Mouse (Mus musculus): ENCODE measurements around the gene Wdr13. TPM values are rescaled to one million over a fixed set of nuclear protein-coding genes. Genes with fewer than 3 reads are reported as not detected.
"Not testable (repeated sequence)": the region's sequence is repeated elsewhere in the genome, so short reads cannot be mapped to it uniquely, and the experiment has no call there.

The Wdr13 gene
- polyA plus RNA-seq, 1 experiment from 2014 or later: 65.5 TPM

- H3K4me1 ChIP-seq (replicated peaks): peaks cover 8% of the 10 kb centered on the region; the same call in 1 of the 2 replicates
- H3K9ac ChIP-seq: no peak overlapping the region
- H3K27me3 ChIP-seq: no peaks in the 10 kb centered on the region
- H3K4me3 ChIP-seq: no peak overlapping the region
- no peaks in the 10 kb centered on the region for H3K9me3 ChIP-seq
- H3K36me3 ChIP-seq: no peaks in the 10 kb centered on the region
- WGBS: 70% methylated on average over 4 of the region's 4 CpGs
- no peak for ATAC-seq (ENCODE audit: low FRiP score, low read depth)
- H3K27ac ChIP-seq (replicated peaks): no peak overlapping the region
- H3K4me2 ChIP-seq: no peak overlapping the region
Measured at GRCm38 (mm10) chrX:8099435-8099834, 33.3 kb downstream of the Wdr13 start.

DNA sequence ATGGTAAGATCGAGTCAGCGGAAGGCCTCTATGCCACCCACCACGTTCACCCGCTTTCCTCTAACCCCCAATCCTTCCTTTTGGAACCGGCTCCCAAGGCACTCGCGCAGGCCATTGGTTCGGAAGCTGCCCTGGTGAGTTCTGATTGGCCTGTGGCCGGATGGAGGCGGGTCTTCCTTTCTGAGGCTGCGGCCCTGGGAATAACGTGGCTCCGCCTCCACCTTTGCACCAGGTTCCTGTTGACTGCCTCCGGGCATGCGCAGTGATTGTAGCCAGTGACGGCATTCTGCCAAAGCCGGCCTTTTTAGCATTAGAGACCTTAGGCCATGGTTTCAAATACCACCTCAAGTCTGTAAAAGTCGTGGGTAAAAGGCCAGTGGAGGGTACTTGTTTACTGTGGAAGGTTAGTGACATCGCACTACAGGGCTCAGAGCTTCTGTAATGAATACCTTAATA, 35.9 kb downstream of the Wdr13 start:
- Histone ChIP-seq H3K27me3 (no peaks in the 10 kb centered on the region), H3K4me1 (replicated peaks) (peaks cover 8% of the 10 kb centered on the region; the same call in 1 of the 2 replicates), H3K36me3 (no peaks in the 10 kb centered on the region), H3K9ac (no peak overlapping the region), H3K4me2 (peak overlapping the region; percentile 47), H3K27ac (replicated peaks) (peak overlapping the region; percentile 73), H3K4me3 (peak overlapping the region; percentile 30), H3K9me3 (no peaks in the 10 kb centered on the region)
- WGBS: 20% methylated on average over 19 of the region's 19 CpGs
- ATAC-seq (ENCODE audit: low FRiP score, low read depth): peak; percentile 93

DNA sequence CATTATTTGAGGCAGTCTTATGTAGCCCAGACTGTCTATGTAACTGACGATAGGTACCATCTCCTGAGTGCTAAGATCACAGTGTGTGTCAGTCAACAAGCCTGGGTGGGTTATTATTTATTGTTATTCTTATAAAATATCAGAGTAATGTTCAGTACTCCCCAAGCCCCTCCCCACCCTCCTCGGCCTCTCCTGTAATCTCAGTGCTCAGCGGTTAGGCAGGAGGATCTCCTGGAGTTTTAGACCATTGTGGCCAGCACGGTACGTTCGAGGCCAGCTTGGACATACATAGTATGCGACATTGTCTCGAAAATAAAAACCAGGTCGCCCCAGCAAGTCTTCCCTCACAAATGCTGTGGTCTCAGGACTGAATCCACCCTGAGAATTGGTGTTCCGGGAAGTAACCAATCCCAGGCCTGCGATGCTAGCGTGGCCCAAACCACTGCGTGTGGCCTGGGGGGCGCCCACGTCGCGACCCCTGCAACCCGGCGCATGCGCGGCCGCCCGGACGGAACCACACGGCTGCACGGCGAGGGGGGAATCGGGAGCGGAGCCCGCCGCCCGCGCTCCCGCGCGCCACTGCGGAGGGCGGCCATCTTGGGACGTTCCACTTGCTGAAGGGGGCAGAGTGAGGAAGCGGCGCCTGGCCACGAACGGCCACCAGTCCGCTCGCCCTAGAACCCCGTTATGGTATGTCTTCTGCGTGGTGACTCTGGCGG, 36.5 kb downstream of the Wdr13 start:
- H3K9me3 ChIP-seq; H3K4me1 ChIP-seq (replicated peaks); H3K36me3 ChIP-seq; H3K27me3 ChIP-seq: not testable (repeated sequence)
- H3K4me3 ChIP-seq: peak overlapping the region; percentile 30
- H3K9ac ChIP-seq: 0 out of 2 replicates have a peak overlapping the region, but pooled peaks have one; percentile 10
- H3K27ac ChIP-seq (replicated peaks): peak overlapping the region; percentile 73
- peak; percentile 90 for ATAC-seq (ENCODE audit: low FRiP score, low read depth)
- peak overlapping the region; percentile 47 for H3K4me2 ChIP-seq
- WGBS: 18% methylated on average over 22 of the region's 48 CpGs

- WGBS: 83% methylated on average over 10 of the region's 10 CpGs
- ATAC-seq (ENCODE audit: low FRiP score, low read depth): no peak
- Histone ChIP-seq H3K36me3 (no peaks in the 10 kb centered on the region), H3K9ac (no peak overlapping the region), H3K4me2 (peak overlapping the region; percentile 45), H3K4me1 (replicated peaks) (peaks cover 5% of the 10 kb centered on the region; the same call in 1 of the 2 replicates), H3K27ac (replicated peaks) (peak overlapping the region; percentile 57; the same call in 1 of the 2 replicates), H3K4me3 (peak overlapping the region; percentile 30), H3K9me3 (no peaks in the 10 kb centered on the region), H3K27me3 (no peaks in the 10 kb centered on the region)
Measured at GRCm38 (mm10) chrX:8095546-8095945, 37.1 kb downstream of the Wdr13 start.

DNA sequence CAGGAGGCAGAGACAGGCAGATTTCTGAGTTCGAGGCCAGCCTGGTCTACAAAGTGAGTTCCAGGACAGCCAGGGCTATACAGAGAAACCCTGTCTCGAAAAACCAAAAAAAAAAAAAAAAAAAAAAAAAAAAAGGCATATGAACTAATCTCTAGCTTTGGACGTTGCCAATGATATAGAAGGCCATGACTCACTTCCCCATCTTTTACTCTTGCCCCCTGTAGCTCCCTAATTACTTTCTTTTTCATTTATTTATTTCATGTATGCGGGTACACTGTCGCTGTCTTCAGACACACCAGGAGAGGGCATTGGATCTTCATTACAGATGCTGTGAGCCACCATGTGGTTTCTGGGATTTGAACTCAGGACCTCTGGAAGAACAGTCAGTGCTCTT, 41.7 kb downstream of the Wdr13 start:
- H3K4me3 ChIP-seq; H3K27me3 ChIP-seq; H3K9me3 ChIP-seq; H3K27ac ChIP-seq (replicated peaks); H3K36me3 ChIP-seq; H3K4me1 ChIP-seq (replicated peaks); H3K4me2 ChIP-seq; H3K9ac ChIP-seq; ATAC-seq (ENCODE audit: low FRiP score, low read depth): not testable (repeated sequence)
- WGBS: 85% methylated on average over 4 of the region's 5 CpGs

DNA sequence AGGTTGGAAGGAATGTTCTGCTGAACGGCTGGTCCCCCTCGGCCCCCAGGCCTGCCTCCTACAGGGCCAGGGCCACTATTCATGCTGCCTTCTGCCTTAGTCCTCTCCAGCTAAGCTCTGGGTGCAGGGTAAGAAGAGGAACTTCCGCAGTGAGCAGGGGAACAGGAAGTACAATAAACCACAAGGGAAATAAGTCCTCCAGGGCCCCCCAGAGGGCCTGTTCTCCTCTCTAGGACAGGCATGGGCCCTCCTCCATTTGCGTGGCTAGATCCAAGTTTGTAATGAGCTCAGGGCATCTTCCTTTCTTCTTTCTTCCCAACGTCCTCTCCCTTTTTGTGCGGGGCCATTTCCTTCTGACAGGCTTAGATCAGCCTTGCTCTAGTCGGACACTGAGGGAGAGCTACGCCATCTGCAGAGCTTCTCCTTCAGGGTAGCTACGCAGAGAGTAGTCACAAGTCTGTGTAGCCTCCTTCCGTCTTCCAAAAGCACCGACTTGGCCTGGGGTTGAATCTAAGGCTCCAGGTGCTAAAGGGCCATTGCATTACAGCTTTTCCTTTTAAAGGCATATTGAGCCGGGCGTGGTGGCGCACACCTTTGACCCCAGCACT, 42.2 kb downstream of the Wdr13 start, which contains the start of gene Was:
Gene Was, minus strand, starts transcription at position 153 of the 608 bp plus-strand sequence.
- Histone ChIP-seq H3K4me1 (replicated peaks) (no peaks in the 10 kb centered on the region), H3K36me3 (no peaks in the 10 kb centered on the region), H3K9ac (no peak within 1 kb of the TSS), H3K4me3 (no peak within 1 kb of the TSS), H3K4me2 (no peak within 1 kb of the TSS), H3K27me3 (no peaks in the 10 kb centered on the region), H3K27ac (replicated peaks) (no peak within 1 kb of the TSS), H3K9me3 (no peaks in the 10 kb centered on the region)
- WGBS: 84% methylated on average over 14 of the region's 14 CpGs
- ATAC-seq (ENCODE audit: low FRiP score, low read depth): no peak

DNA sequence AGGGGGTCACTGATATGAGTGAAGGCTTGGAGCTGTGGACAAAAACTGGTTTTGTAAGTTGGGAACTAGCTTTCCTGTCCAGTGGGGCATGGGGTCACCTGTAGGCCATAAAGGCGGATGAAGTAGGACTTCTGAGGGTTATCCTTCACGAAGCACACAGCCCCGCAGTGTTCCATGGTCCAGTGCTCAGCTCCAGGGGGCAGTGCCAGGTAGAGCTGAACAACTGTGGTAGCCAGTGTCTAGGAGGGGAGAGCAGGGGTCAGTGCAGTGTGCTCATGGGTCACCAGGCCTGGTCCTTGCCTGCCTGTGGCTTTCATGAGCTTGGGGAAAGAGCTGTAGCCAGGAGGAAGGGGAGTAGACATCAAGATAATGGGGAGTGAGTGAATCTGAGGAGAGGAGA, 42.9 kb downstream of the Wdr13 start:
- H3K4me3 ChIP-seq: no peak overlapping the region
- no peak overlapping the region for H3K9ac ChIP-seq
- 97% methylated on average over 3 of the region's 3 CpGs for WGBS
- H3K27ac ChIP-seq (replicated peaks): no peak overlapping the region
- no peaks in the 10 kb centered on the region for H3K9me3 ChIP-seq
- H3K4me1 ChIP-seq (replicated peaks): no peaks in the 10 kb centered on the region
- H3K4me2 ChIP-seq: no peak overlapping the region
- H3K27me3 ChIP-seq: no peaks in the 10 kb centered on the region
- ATAC-seq (ENCODE audit: low FRiP score, low read depth): no peak
- H3K36me3 ChIP-seq: no peaks in the 10 kb centered on the region

DNA sequence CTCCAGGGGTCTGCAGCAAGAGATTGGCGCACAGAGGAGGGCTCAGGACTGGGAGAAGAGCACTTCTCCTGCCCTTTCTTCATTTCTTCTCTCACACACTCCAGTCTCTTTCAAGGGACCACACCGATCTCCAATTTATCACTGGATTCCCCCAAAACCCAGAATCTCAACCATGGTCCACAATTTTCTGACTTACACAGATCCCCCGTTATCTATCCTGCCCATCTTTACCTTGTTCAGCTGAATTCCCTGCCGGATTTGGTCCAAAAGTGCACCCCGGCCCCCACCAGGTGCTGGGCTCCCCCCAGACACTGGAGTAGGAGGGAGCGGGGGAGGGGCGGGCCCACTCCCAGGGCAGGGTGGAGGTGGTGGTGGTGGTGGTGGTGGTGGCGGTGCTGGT, 47.1 kb downstream of the Wdr13 start:
- H3K4me1 ChIP-seq (replicated peaks): no peaks in the 10 kb centered on the region
- H3K36me3 ChIP-seq: no peaks in the 10 kb centered on the region
- no peak overlapping the region for H3K4me3 ChIP-seq
- WGBS: 92% methylated on average over 8 of the region's 8 CpGs
- no peaks in the 10 kb centered on the region for H3K9me3 ChIP-seq
- no peak overlapping the region for H3K9ac ChIP-seq
- H3K27me3 ChIP-seq: no peaks in the 10 kb centered on the region
- no peak overlapping the region for H3K4me2 ChIP-seq
- ATAC-seq (ENCODE audit: low FRiP score, low read depth): no peak
- H3K27ac ChIP-seq (replicated peaks): no peak overlapping the region

DNA sequence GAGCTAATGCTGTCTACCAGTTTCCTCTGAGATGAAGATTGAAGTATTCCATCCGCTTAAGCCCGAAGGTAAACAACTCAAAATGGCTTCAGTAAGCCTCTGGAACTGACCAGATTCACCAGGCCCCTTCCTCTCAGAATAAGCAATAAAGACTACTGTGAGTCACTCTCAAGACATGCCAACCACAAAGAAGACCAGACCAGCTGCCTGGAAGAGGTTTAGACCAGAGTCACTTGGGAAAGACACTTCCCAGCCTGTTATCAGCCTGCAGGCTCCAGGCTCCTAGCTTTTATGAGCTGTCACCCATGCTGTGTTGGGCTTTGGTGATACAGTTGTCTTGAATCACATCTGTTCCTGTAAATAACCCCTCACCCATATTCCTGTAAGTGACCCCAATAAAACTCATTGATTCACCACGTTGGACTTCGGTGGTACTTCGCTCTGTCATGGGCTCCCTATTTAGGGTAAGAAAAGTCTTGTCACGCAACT, 47.9 kb downstream of the Wdr13 start:
- Histone ChIP-seq H3K27ac (replicated peaks) (no peak overlapping the region), H3K4me1 (replicated peaks) (no peaks in the 10 kb centered on the region), H3K4me2 (no peak overlapping the region), H3K9ac (no peak overlapping the region), H3K9me3 (no peaks in the 10 kb centered on the region), H3K27me3 (no peaks in the 10 kb centered on the region), H3K36me3 (no peaks in the 10 kb centered on the region), H3K4me3 (no peak overlapping the region)
- 91% methylated on average over 6 of the region's 6 CpGs for WGBS
- ATAC-seq (ENCODE audit: low FRiP score, low read depth): no peak

GRCm38 (mm10) chrX:8075104-8075503, 57.6 kb downstream of the Wdr13 start:
- Histone ChIP-seq H3K4me3 (peak overlapping the region; percentile 57), H3K4me1 (replicated peaks) (peaks cover 4% of the 10 kb centered on the region), H3K4me2 (peak overlapping the region; percentile 60), H3K9me3 (no peaks in the 10 kb centered on the region), H3K9ac (peak overlapping the region; percentile 49), H3K27ac (replicated peaks) (peak overlapping the region; percentile 85), H3K36me3 (peaks cover 6% of the 10 kb centered on the region; the same call in 1 of the 2 replicates), H3K27me3 (no peaks in the 10 kb centered on the region)
- ATAC-seq (ENCODE audit: low FRiP score, low read depth): peak; percentile 31
- WGBS: 36% methylated on average over 3 of the region's 3 CpGs

GRCm38 (mm10) chrX:8074430-8075014, 58.2 kb downstream of the Wdr13 start, which contains the start of gene Suv39h1:
Suv39h1 (minus strand) TSS chrX:8074760.
- ATAC-seq (ENCODE audit: low FRiP score, low read depth): peak; percentile 97
- Histone ChIP-seq H3K36me3 (peaks cover 7% of the 10 kb centered on the region; the same call in 1 of the 2 replicates), H3K27me3 (no peaks in the 10 kb centered on the region), H3K27ac (replicated peaks) (peak within 1 kb of the TSS; percentile 86), H3K9ac (peak within 1 kb of the TSS; percentile 53), H3K9me3 (no peaks in the 10 kb centered on the region), H3K4me3 (peak within 1 kb of the TSS; percentile 57), H3K4me2 (peak within 1 kb of the TSS; percentile 60), H3K4me1 (replicated peaks) (peaks cover 4% of the 10 kb centered on the region)
- WGBS: 16% methylated on average over 46 of the region's 46 CpGs

Measured in hindbrain, embryonic 15.5 days (tissue).